Mouse (Mus musculus) forebrain, embryonic 11.5 days (tissue): ENCODE results near the gene Psmc3ip. TPM values are rescaled to one million over a fixed set of nuclear protein-coding genes. Genes with fewer than 3 reads are reported as not detected.

Experiments used
- ATAC-seq: fragments of 200-750 bp; cut with Nextera tagmentation; replicated peaks from 2 replicates; pipeline ENCODE4 v1.8.0; 2017; ENCODE audit warnings: moderate TSS enrichment; ENCODE audit not compliant: low FRiP score
- DNase-seq: peaks from one replicate; pipeline ENCODE4 v3.0.0-alpha.2; 2017; ENCODE audit warnings: low spot score
- H3K27ac ChIP-seq: fragments of 300-500 bp; sonication (generic); 2 replicates; pipeline ENCODE4 v1.5.1; 2014; ENCODE audit warnings: low read depth, low read length
- H3K27me3 ChIP-seq: fragments of 300-500 bp; sonication (generic); 2 replicates; pipeline ENCODE4 v1.6.1; 2014; ENCODE audit warnings: mild to moderate bottlenecking, low read length, mixed read lengths; ENCODE audit not compliant: control insufficient read depth, insufficient read depth
- H3K36me3 ChIP-seq: fragments of 300-500 bp; sonication (generic); 2 replicates; pipeline ENCODE4 v1.6.1; 2014; ENCODE audit warnings: mild to moderate bottlenecking, low read length, moderate library complexity, mixed read lengths; ENCODE audit not compliant: control insufficient read depth, insufficient read depth
- H3K4me1 ChIP-seq: fragments of 300-500 bp; sonication (generic); replicated peaks from 2 replicates; pipeline ENCODE4 v1.6.1; 2014; ENCODE audit warnings: low read length, mixed read lengths; ENCODE audit not compliant: control insufficient read depth, insufficient read depth
- H3K4me2 ChIP-seq: fragments of 300-500 bp; sonication (generic); 2 replicates; pipeline ENCODE4 v1.6.1; 2014; ENCODE audit warnings: low read depth, mild to moderate bottlenecking, low read length, moderate library complexity, mixed read lengths; ENCODE audit not compliant: severe bottlenecking
- H3K4me3 ChIP-seq: fragments of 300-500 bp; sonication (generic); 2 replicates; pipeline ENCODE4 v1.5.1; 2014; ENCODE audit warnings: low read depth, low read length
- H3K9ac ChIP-seq: fragments of 300-500 bp; sonication (generic); 2 replicates; pipeline ENCODE4 v1.6.1; 2014; ENCODE audit warnings: low read length
- H3K9me3 ChIP-seq: fragments of 300-500 bp; sonication (generic); 2 replicates; pipeline ENCODE4 v1.6.1; 2016; ENCODE audit warnings: low read length, mixed read lengths; ENCODE audit not compliant: control insufficient read depth
- WGBS: fragments of 180-500 bp; shearing (Covaris S2); extraction: QIAGEN DNeasy Blood & Tissue Kit; methylation state at CpG from one replicate; pipeline ENCODE4 v1.1.7; 2014; 5-methylcytosine and 5-hydroxymethylcytosine counted together
- polyA plus RNA-seq: library from polyadenylated mRNA; unstranded; fragments of >200 nt; fragmentation: Nextera tagmentation; extraction: Ambion mirVana; gene quantifications from 2 replicates; pipeline ENCODE4 v1.2.1, GENCODE M21; 2014

Psmc3ip gene
- polyA plus RNA-seq, 1 experiment from 2014 or later = 74.1 TPM

DNA sequence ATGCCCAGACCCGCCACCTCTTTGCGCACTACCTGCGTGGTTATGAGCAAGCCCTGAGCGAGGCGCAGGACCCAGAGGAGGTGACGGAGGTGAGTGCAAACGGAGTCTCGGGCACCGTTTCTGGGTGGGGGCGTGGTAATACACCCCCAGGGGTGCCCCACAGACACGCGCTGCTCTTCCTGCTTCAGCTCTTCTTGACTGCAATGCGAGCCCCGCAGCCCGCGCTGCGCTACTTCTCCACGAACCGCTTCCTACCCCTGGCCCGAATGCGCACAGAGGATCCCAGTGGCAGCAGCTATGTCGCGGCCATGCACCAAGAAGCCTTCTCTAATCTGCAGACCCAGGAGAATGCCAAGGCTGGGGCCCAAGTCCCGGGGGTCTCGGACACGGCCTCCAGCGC, 15.5 kb downstream of the Psmc3ip start:
- 3% methylated on average over 27 of the region's 27 CpGs for WGBS
- Histone ChIP-seq H3K9ac (no peak overlapping the region), H3K27ac (no peak overlapping the region), H3K9me3 (no peaks in the 10 kb centered on the region), H3K4me3 (no peak overlapping the region), H3K27me3 (peaks cover 42% of the 10 kb centered on the region), H3K36me3 (no peaks in the 10 kb centered on the region), H3K4me1 (peaks cover 9% of the 10 kb centered on the region; the same call in 1 of the 2 replicates), H3K4me2 (no peak overlapping the region)
- ATAC-seq = no peak
- no peak for DNase-seq

DNA sequence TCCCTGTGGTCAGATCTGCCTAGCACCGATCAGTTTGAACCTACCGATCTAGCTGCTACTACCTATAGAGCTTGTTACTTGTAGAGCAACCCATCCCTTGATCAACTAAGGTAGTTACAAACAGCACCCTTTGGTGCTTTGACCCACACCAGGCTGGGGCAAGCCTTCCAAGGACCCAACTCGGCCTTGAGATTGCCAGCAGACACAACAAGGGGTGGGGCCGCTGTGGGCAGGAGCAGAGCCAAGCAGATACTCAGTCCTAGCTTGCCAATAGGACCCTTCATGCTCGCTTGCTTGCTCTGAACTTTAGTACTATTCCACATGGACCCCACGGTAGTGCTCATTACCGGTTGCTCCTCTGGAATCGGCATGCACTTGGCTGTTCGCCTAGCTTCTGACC, 17.1 kb downstream of the Psmc3ip start, which contains the start of gene Hsd17b1:
TSS of gene Hsd17b1 (plus strand) at position 291 of the 400 bp plus-strand sequence.
- Histone ChIP-seq H3K36me3 (no peaks in the 10 kb centered on the region), H3K9me3 (no peaks in the 10 kb centered on the region), H3K27me3 (peaks cover 42% of the 10 kb centered on the region), H3K4me2 (no peak within 1 kb of the TSS), H3K4me1 (peaks cover 6% of the 10 kb centered on the region; the same call in 1 of the 2 replicates), H3K9ac (no peak within 1 kb of the TSS), H3K4me3 (no peak within 1 kb of the TSS), H3K27ac (no peak within 1 kb of the TSS)
- DNase-seq (no peak), ATAC-seq (no peak)
- 68% methylated on average over 9 of the region's 9 CpGs for WGBS

- no peaks in the 10 kb centered on the region for H3K9me3 ChIP-seq
- ATAC-seq = no peak
- H3K27ac ChIP-seq = no peak overlapping the region
- H3K36me3 ChIP-seq = no peaks in the 10 kb centered on the region
- peaks cover 9% of the 10 kb centered on the region for H3K27me3 ChIP-seq
- H3K4me3 ChIP-seq = no peak overlapping the region
- no peak overlapping the region for H3K4me2 ChIP-seq
- WGBS = 70% methylated on average over 14 of the region's 14 CpGs
- no peak for DNase-seq
- H3K4me1 ChIP-seq = 0 out of 2 replicates have a peak, but pooled peaks cover 3% of the 10 kb centered on the region
- H3K9ac ChIP-seq = no peak overlapping the region
These were observed 23.3 kb downstream of the Psmc3ip start for GRCm38 (mm10) chr11:101071810-101072428.

DNA sequence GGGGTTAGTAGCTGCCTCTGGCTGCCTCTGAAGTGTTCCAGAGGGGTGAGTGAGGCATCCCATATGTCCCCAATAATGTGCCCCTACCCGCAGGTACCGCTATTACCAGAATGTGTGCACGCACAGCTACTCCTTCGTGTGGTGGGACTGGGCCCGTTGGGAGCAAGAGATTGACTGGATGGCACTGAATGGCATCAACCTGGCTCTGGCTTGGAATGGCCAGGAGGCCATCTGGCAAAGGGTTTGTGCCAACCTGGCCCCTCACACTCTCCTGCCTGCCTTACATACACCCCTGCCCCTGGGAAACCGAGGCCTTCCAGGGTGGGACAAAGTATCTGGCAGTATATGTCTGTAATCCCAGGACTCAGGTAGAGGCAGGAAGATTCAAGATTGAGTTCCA, 24.2 kb downstream of the Psmc3ip start:
- no peak for ATAC-seq
- H3K36me3 ChIP-seq = no peaks in the 10 kb centered on the region
- 0 out of 2 replicates have a peak, but pooled peaks cover 3% of the 10 kb centered on the region for H3K4me1 ChIP-seq
- no peaks in the 10 kb centered on the region for H3K9me3 ChIP-seq
- H3K4me2 ChIP-seq = peak overlapping the region; percentile 98
- H3K27me3 ChIP-seq = peaks cover 9% of the 10 kb centered on the region
- H3K4me3 ChIP-seq = peak overlapping the region; percentile 76; the same call in 1 of the 2 replicates
- H3K9ac ChIP-seq = peak overlapping the region; percentile 8; the same call in 1 of the 2 replicates
- no peak overlapping the region for H3K27ac ChIP-seq
- no peak for DNase-seq
- 64% methylated on average over 6 of the region's 6 CpGs for WGBS

- Histone ChIP-seq H3K4me3 (peak overlapping the region; percentile 76), H3K27ac (no peak overlapping the region), H3K9ac (peak overlapping the region; percentile 80), H3K4me2 (peak overlapping the region; percentile 98), H3K9me3 (no peaks in the 10 kb centered on the region), H3K36me3 (no peaks in the 10 kb centered on the region), H3K4me1 (0 out of 2 replicates have a peak, but pooled peaks cover 3% of the 10 kb centered on the region), H3K27me3 (peaks cover 9% of the 10 kb centered on the region)
- DNase-seq (no peak), ATAC-seq (peak; percentile 57)
- WGBS = under 1% methylated on average over 36 of the region's 36 CpGs
These were observed 25.1 kb downstream of the Psmc3ip start for GRCm38 (mm10) chr11:101070189-101070527.

GRCm38 (mm10) chr11:101069391-101070188, 25.6 kb downstream of the Psmc3ip start, which contains the start of gene Naglu:
Naglu (plus strand) TSS chr11:101070012.
- H3K9ac ChIP-seq = peak within 1 kb of the TSS; percentile 80
- H3K9me3 ChIP-seq = no peaks in the 10 kb centered on the region
- WGBS = 5% methylated on average over 35 of the region's 35 CpGs
- peak; percentile 95 for DNase-seq
- peak within 1 kb of the TSS; percentile 76 for H3K4me3 ChIP-seq
- peak within 1 kb of the TSS; percentile 98 for H3K4me2 ChIP-seq
- no peaks in the 10 kb centered on the region for H3K36me3 ChIP-seq
- peaks cover 9% of the 10 kb centered on the region for H3K27me3 ChIP-seq
- peak; percentile 89 for ATAC-seq
- H3K4me1 ChIP-seq = 0 out of 2 replicates have a peak, but pooled peaks cover 3% of the 10 kb centered on the region
- H3K27ac ChIP-seq = no peak within 1 kb of the TSS

GRCm38 (mm10) chr11:101066549-101067412, 28.5 kb downstream of the Psmc3ip start:
- DNase-seq (peak; percentile 93), ATAC-seq (peak; percentile 28; the same call in 1 of the 2 replicates)
- Histone ChIP-seq H3K27ac (no peak overlapping the region), H3K27me3 (peaks cover 9% of the 10 kb centered on the region), H3K4me1 (0 out of 2 replicates have a peak, but pooled peaks cover 5% of the 10 kb centered on the region), H3K4me2 (peak overlapping the region; percentile 47), H3K9me3 (no peaks in the 10 kb centered on the region), H3K4me3 (peak overlapping the region; percentile 19), H3K9ac (peak overlapping the region; percentile 55; the same call in 1 of the 2 replicates), H3K36me3 (no peaks in the 10 kb centered on the region)
- 20% methylated on average over 18 of the region's 18 CpGs for WGBS

DNA sequence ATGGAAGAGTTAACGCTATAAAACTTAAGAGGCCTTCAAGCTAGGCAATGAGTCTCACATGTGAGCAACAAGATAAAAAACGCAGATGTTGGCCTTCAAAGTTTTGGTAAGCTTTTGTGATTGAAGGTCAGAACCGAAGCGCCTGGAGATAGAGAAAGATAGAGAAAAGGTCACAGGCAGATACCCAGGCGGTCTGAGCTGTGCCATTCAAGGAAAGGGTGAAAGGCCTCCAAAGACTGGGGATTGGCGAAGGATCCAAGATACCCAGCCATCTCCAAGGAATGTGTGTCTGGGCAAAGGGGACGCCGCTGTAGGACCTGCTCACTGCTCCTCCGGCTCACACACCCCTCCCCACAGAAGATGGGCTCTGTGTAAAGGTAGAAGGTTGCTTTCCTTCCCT, 30.2 kb downstream of the Psmc3ip start:
- Histone ChIP-seq H3K4me3 (no peak overlapping the region), H3K4me1 (0 out of 2 replicates have a peak, but pooled peaks cover 2% of the 10 kb centered on the region), H3K4me2 (no peak overlapping the region), H3K27me3 (peaks cover 6% of the 10 kb centered on the region; the same call in 1 of the 2 replicates), H3K9ac (no peak overlapping the region), H3K36me3 (no peaks in the 10 kb centered on the region), H3K27ac (no peak overlapping the region), H3K9me3 (no peaks in the 10 kb centered on the region)
- no peak for DNase-seq
- ATAC-seq = no peak
- 91% methylated on average over 9 of the region's 9 CpGs for WGBS
